Mouse (Mus musculus) common myeloid progenitor, adult 5-6 weeks (primary cell): Measurements from ENCODE around the gene Abr. TPM values are rescaled to one million over a fixed set of nuclear protein-coding genes. Genes with fewer than 3 reads are reported as not detected.

Experiments
- ATAC-seq: replicated peaks from 2 replicates; pipeline ENCODE4 v1.8.0; 2016; ENCODE audit warnings: low read depth, mild to moderate bottlenecking, moderate TSS enrichment, inconsistent platforms; ENCODE audit not compliant: poor library complexity, severe bottlenecking
- total RNA-seq: library from RNA; stranded (forward); fragments of 200-1000, 187-1606 nt; gene quantifications from 2 replicates; pipeline ENCODE4 v1.2.3, GENCODE M21; 2017

The Abr gene
- total RNA-seq, 1 experiment from 2014 or later = 32.9 TPM

DNA sequence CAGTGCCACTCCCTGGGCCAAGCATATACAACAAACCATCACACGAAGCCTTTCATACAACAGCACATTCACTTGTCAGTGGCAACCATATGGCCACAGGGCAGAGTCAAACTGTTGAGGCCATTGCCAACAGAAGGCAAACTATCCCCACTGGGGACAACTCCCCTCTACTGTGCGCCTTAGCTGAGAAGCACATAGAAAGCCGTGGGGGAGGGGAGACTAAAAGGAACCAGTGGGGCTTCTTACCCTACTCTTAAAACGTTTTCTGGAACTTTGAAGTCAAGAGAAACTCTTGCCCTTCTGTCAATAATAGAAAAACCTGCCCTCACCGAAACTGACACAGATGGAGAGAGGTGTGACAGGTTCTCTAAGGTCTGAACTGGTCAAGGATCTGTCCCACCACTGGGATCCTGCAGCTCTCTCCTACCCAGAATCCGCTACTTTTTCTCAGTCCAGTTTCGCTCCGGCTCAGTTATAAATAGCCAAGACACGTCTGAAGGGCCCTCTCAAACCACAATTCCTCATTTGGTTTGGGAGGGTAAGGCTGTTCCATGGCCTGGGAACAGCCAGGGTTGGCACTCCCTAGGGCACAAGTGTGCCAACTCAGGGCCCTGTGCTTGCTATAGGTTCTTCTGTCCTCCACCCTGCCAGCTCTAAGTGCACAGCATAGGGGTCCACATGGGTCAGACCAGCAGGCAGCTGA, 124.9 kb downstream of the Abr start:
- no peak for ATAC-seq

- peak; percentile 53 for ATAC-seq
These were observed 125.9 kb downstream of the Abr start for GRCm38 (mm10) chr11:76496086-76496771.

- no peak for ATAC-seq
These were observed 126.7 kb downstream of the Abr start for GRCm38 (mm10) chr11:76495127-76496028.

DNA sequence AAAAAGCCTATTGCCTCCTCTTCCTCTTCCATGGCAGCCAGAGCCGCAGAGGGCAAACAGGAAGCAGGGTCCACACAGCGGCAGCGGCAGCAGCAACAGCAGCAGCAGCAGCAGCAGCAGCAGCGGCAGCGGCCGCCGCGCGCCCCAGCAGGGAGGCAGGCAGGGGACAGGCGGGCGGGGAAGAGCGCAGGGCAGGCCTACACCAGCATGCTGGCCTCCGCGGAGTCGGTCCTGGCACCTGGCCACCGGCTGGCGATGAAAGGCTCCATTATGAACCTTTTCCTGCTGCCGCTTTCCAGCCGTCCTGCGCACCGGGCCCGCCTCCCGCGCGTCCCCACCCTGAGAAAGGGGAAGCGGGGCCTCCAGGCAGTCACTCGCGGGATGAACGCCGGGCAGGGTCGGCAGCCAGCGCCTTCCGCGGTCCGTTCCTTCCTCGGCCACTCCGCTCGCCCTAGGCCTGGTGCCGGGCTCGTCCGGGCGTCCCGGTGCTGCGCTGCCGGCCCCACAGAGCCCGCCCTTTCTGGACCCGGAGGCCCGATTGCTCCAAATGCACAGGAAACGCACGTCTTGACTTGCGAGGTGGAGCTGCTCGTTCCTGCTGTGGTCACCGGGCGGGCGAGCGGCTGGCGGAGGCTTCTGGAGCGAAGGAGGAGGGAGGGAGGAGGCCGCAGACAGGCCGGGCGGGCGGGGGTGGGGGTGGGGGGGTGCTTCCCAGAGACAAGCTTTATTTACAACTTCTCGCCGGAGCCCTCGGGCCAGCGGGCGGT, 127.6 kb downstream of the Abr start:
- peak; percentile 26 for ATAC-seq

GRCm38 (mm10) chr11:76493811-76494274, 128.3 kb downstream of the Abr start:
- 0 out of 2 replicates have a peak, but pooled peaks have one; percentile 10 for ATAC-seq

- no peak for ATAC-seq
These were observed 128.9 kb downstream of the Abr start for GRCm38 (mm10) chr11:76493167-76493566.

DNA sequence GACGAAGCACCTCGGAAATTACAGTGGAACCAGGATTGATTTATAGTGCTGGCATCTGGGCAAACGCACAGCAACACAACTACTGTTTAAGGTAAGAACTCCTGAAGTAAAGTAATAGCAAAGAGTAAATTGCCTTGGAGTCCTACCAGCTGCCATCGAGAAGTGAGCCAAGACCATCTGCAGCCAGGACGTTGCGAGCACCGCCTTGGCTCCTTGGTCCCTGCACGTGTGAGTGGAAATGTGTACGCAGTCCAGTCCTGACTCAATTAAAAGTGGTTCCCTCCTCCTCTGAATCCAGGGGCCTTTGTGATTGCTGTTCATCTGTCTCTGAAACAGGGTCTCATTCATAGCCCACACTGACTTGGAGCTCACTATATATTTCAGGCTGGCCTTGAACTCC, 130.3 kb downstream of the Abr start:
- ATAC-seq = no peak

DNA sequence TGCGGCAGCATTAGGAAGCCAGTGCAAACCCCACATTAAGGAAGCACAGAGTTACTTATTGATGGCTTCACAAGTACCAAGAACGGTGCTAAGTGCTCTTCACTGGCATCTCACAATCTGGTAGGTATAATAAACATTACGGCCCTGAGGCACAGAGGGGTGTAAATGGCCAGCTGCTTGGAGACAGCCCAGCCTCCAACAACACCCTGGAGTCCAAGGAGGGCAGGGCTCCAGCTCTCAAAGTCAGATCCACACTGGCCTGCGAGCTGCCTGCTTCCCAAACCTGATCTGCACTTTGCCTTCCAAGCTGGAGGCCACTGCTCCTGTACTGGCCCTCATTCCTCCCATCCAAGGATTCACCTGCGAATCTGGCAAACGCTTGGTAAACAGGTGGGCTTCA, 132.7 kb downstream of the Abr start:
- ATAC-seq = no peak

GRCm38 (mm10) chr11:76487024-76487423, 135.1 kb downstream of the Abr start:
- no peak for ATAC-seq

DNA sequence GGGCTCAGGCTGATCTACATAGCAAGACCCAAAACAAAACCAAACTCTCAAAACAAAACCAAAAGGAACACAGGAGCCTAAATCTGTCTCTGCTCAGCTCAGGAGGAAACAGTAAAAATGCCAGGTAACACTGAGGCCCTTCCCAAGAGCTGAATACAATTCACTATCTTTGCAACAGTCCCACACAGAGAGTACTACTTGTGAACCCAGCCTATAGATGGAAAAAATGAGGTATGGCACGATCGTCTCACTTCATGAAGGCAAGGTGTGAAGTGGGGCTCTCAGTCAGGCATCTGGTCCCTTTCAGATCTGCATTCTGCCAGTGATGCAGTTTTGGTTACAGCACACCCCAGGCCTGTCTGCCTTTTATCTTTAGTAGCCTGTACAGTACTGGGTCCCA, 138.1 kb downstream of the Abr start:
- no peak for ATAC-seq

GRCm38 (mm10) chr11:76483171-76483727, 138.9 kb downstream of the Abr start:
- ATAC-seq = no peak

- ATAC-seq = 0 out of 2 replicates have a peak, but pooled peaks have one; percentile 13
These were observed 139.4 kb downstream of the Abr start for GRCm38 (mm10) chr11:76482697-76483096.

GRCm38 (mm10) chr11:76482183-76482582, 139.9 kb downstream of the Abr start:
- no peak for ATAC-seq

DNA sequence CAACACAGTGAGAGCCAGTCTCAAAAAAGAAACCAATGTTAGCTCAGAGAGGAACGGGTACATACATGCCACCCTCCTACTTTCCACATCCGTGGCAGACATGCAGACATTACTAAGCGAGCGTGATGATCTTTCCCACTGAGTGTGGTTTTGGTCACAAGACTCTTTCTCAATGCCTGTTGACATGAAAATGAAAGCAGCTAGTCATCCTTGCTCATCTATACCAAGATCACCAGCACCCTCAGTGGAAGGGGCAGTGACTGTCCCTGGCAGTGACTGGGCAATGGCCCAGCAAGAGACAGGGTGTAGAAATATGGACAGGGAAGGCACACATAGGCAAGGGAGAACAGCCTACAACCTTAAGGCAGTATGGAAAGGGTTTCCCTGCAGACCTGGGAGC, 142.4 kb downstream of the Abr start:
- ATAC-seq = peak; percentile 76

GRCm38 (mm10) chr11:76478676-76479655, 143.1 kb downstream of the Abr start:
- peak; percentile 23 for ATAC-seq

GRCm38 (mm10) chr11:76477095-76477525, 145.0 kb downstream of the Abr start:
- ATAC-seq = no peak

DNA sequence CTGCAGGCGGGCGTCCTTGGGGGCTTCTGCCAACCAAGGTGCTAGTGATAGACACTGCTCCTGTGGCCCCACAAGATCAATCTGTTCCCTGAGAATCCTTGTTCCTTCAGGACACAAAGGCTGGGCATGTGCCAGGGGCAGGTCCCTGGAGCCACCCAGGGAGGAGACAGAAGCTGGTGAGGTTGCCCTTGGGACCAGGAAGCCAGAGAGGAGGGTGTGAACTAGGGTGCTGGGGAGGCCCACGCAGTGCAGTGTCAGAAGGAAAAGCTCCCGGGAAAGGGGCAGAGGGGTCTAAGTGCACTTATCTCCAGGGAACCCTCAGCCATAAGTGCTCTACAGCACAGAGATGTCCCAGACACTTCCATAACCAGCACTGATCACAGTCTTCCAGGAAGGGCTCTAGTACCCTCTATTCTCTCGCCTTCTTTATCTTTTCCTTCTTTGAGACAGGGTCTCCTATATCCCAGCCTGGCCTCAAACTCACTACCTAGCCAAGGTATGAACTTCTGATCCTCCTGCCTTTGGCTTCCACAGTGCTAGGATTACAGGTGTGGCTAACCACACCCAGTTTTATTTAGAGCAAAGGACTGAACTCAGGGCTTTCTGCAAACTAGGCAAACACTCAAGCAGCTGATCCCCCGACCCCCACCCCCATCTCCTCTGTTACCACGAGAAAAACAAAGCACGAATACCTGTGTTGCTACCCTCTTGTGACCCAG, 145.6 kb downstream of the Abr start:
- ATAC-seq = no peak

DNA sequence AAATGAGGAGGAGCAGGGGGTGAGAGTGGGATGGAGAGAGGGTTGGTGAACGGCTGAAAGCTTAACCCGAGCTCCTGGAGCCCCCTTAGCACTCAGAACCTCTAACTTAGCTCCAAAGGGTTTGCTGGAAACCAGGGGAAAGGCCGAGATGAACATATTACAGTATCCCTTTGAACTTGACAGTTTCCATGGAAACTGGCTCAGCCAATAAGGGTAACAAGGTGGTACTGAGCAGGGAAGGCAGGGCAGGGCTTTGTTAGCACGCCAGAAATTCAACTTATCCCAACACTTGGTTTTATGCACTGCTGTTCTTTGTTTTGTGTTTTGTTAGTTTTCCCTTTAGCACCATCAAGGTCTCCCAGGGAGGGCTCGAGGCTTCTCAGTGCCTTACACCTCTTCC, 149.5 kb downstream of the Abr start:
- ATAC-seq = no peak
